Mouse (Mus musculus) E14TG2a.4 (cell line): ENCODE data around the gene Ttll1.

ENCODE experiments used
- CTCF ChIP-seq: conservative IDR thresholded peaks from 2 replicates; pipeline ENCODE4 v1.5.1; 2014; ENCODE audit warnings: low read length
- NANOG ChIP-seq: IDR thresholded peaks from 2 replicates; pipeline ENCODE4 v1.6.1; 2014; ENCODE audit warnings: borderline replicate concordance, low read length, mixed read lengths
- POU5F1 ChIP-seq: IDR thresholded peaks from 2 replicates; pipeline ENCODE4 v1.6.1; 2014; ENCODE audit warnings: low read length, borderline replicate concordance

DNA sequence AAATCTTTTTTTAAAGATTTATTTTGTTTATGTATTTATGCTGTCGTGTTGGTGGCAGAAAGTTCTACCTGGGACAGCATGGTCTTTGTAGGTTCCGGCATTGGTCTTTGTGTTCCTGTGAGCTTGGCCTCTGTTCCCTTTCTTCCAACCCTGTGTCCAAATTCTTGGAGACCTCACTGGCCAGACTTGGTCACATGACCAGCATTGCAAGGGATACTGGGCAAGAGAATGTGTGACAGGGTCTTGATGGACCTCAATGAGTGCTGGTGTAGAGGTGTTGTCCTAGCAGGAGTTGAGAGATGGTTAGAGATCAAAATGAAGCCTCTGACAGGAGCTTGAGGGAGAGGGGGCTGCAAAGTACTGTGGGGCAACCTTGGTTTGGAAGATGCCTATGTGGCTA is 28.2 kb upstream of the Ttll1 start:
- TF ChIP-seq CTCF (no peak), NANOG (no peak), POU5F1 (no peak)
